In genomic region chr2:78867726-78868510, GRCm38 (mm10) we compare ENCODE assay signal across 8 mouse cellular contexts. TPM values are rescaled to one million over a fixed set of nuclear protein-coding genes. Genes with fewer than 3 reads are reported as not detected.
DNase-seq lines count a peak whose midpoint lies in the region; ATAC-seq and TF ChIP-seq lines count a peak whose summit lies in the region.

Gene Ube2e3, plus strand, starts transcription at chr2:78868124.

- TF ChIP-seq EP300 in ES-Bruce4 (IDR thresholded peaks at IDR 0.05; ENCODE audit: insufficient read depth, low read depth, low read length) = no peak

- no peak for TF ChIP-seq POLR2A in ES-Bruce4 (IDR thresholded peaks at IDR 0.05; ENCODE audit: insufficient read depth, low read length)

- H3K9ac ChIP-seq in ES-Bruce4 (ENCODE audit: low read depth, poor library complexity, severe bottlenecking) = peak within 1 kb of the TSS; percentile 100
- H3K9ac ChIP-seq in embryonic facial prominence, embryonic 12.5 days = peak within 1 kb of the TSS; percentile 97
- peak within 1 kb of the TSS; percentile 98 for H3K9ac ChIP-seq in heart, embryonic 11.5 days (ENCODE audit: low read depth, low read length)
- peak within 1 kb of the TSS; percentile 99 for H3K9ac ChIP-seq in midbrain, embryonic 11.5 days (ENCODE audit: low read length)

- H3K9me3 ChIP-seq in ES-Bruce4 (replicated peaks; ENCODE audit: control insufficient read depth, insufficient read depth, low read length, poor library complexity, severe bottlenecking) = no peaks in the 10 kb centered on the region
- no peaks in the 10 kb centered on the region for H3K9me3 ChIP-seq in embryonic facial prominence, embryonic 12.5 days
- no peaks in the 10 kb centered on the region for H3K9me3 ChIP-seq in heart, embryonic 11.5 days (replicated peaks; ENCODE audit: control insufficient read depth, low read length)
- no peaks in the 10 kb centered on the region for H3K9me3 ChIP-seq in midbrain, embryonic 11.5 days (ENCODE audit: control insufficient read depth, low read length)

- DNase-seq in 3T3-L1 (ENCODE audit: low read depth, low spot score) = peak; percentile 70
- no peak for DNase-seq in layer of hippocampus, postnatal 14 days (ENCODE audit: low spot score in 2 of 2)
- DNase-seq in midbrain, embryonic 11.5 days (ENCODE audit: low spot score, missing footprints) = peak; percentile 85
- no peak for DNase-seq in c-Kit-positive CD71-positive TER-119-positive erythroid progenitor cells, embryonic 14.5 days (ENCODE audit: low spot score)
- no peak for DNase-seq in urinary bladder, adult 18-20 months (ENCODE audit: low spot score in 2 of 2)

- H3K36me3 ChIP-seq in ES-Bruce4 (ENCODE audit: control insufficient read depth, insufficient read depth, low read length, poor library complexity, severe bottlenecking) = no peaks in the 10 kb centered on the region; the same call in 1 of the 2 replicates
- H3K36me3 ChIP-seq in embryonic facial prominence, embryonic 12.5 days = no peaks in the 10 kb centered on the region
- no peaks in the 10 kb centered on the region for H3K36me3 ChIP-seq in heart, embryonic 11.5 days (ENCODE audit: control insufficient read depth, insufficient read depth, low read length)
- no peaks in the 10 kb centered on the region for H3K36me3 ChIP-seq in midbrain, embryonic 11.5 days (ENCODE audit: control insufficient read depth, insufficient read depth, low read length)

- 9% methylated on average over 14 of the region's 14 CpGs for WGBS in embryonic facial prominence, embryonic 12.5 days
- 12% methylated on average over 14 of the region's 14 CpGs for WGBS in heart, embryonic 11.5 days (ENCODE audit: insufficient replicate concordance)
- WGBS in midbrain, embryonic 11.5 days = 21% methylated on average over 14 of the region's 14 CpGs

- no peaks in the 10 kb centered on the region for H3K27me3 ChIP-seq in ES-Bruce4 (ENCODE audit: control insufficient read depth, insufficient read depth, low read length, poor library complexity, severe bottlenecking)
- H3K27me3 ChIP-seq in embryonic facial prominence, embryonic 12.5 days = no peaks in the 10 kb centered on the region
- no peaks in the 10 kb centered on the region for H3K27me3 ChIP-seq in heart, embryonic 11.5 days (ENCODE audit: control insufficient read depth, insufficient read depth, low read length)
- H3K27me3 ChIP-seq in midbrain, embryonic 11.5 days (ENCODE audit: control insufficient read depth, insufficient read depth, low read length) = no peaks in the 10 kb centered on the region

- H3K4me1 ChIP-seq in ES-Bruce4 (ENCODE audit: control insufficient read depth, insufficient read depth, low read length) = peaks cover 2% of the 10 kb centered on the region
- peaks cover 10% of the 10 kb centered on the region; the same call in 1 of the 2 replicates for H3K4me1 ChIP-seq in embryonic facial prominence, embryonic 12.5 days
- peaks cover 21% of the 10 kb centered on the region for H3K4me1 ChIP-seq in heart, embryonic 11.5 days (ENCODE audit: control insufficient read depth, insufficient read depth, low read length)
- H3K4me1 ChIP-seq in midbrain, embryonic 11.5 days (ENCODE audit: control insufficient read depth, insufficient read depth, low read length) = peaks cover 9% of the 10 kb centered on the region

- no peak for ATAC-seq in embryonic facial prominence, embryonic 12.5 days (ENCODE audit: insufficient number of reproducible peaks, insufficient read depth, low FRiP score, low TSS enrichment)
- peak; percentile 22; the same call in 1 of the 2 replicates for ATAC-seq in heart, embryonic 11.5 days (replicated peaks; ENCODE audit: insufficient number of reproducible peaks, low FRiP score, low TSS enrichment)
- no peak for ATAC-seq in midbrain, embryonic 11.5 days (ENCODE audit: low FRiP score)

- H3K4me2 ChIP-seq in embryonic facial prominence, embryonic 12.5 days (replicated peaks) = peak within 1 kb of the TSS; percentile 71
- peak within 1 kb of the TSS; percentile 84 for H3K4me2 ChIP-seq in heart, embryonic 11.5 days
- peak within 1 kb of the TSS; percentile 63 for H3K4me2 ChIP-seq in midbrain, embryonic 11.5 days

- H3K27ac ChIP-seq in ES-Bruce4 (ENCODE audit: insufficient read depth, low read length) = no peak within 1 kb of the TSS
- H3K27ac ChIP-seq in embryonic facial prominence, embryonic 12.5 days = peak within 1 kb of the TSS; percentile 98
- H3K27ac ChIP-seq in heart, embryonic 11.5 days (ENCODE audit: low read depth, low read length) = peak within 1 kb of the TSS; percentile 99
- H3K27ac ChIP-seq in midbrain, embryonic 11.5 days (ENCODE audit: low read depth, low read length) = peak within 1 kb of the TSS; percentile 95

- peak within 1 kb of the TSS; percentile 76 for H3K4me3 ChIP-seq in ES-Bruce4 (ENCODE audit: low read depth, low read length)
- peak within 1 kb of the TSS; percentile 72 for H3K4me3 ChIP-seq in embryonic facial prominence, embryonic 12.5 days
- H3K4me3 ChIP-seq in heart, embryonic 11.5 days (ENCODE audit: low read depth, low read length) = peak within 1 kb of the TSS; percentile 90
- H3K4me3 ChIP-seq in midbrain, embryonic 11.5 days (ENCODE audit: low read depth, low read length) = peak within 1 kb of the TSS; percentile 69

- TF ChIP-seq CTCF in ES-Bruce4 (IDR thresholded peaks at IDR 0.05; ENCODE audit: low read depth, low read length) = no peak

RNA-seq across cellular contexts. Expression of gene Ube2e3, which starts in this region (rescaled TPM):
- polyA plus RNA-seq in ES-Bruce4 (2011; ENCODE audit: insufficient read depth, insufficient read length, low read depth, missing spikeins) = 36.6 and 37.9 TPM in 2 replicates
- 204 and 213 TPM in 2 replicates for polyA plus RNA-seq in embryonic facial prominence, embryonic 12.5 days (2016; fragmentation: Nextera tagmentation; extraction: Ambion mirVana)
- polyA plus RNA-seq in heart, embryonic 11.5 days (2014; fragmentation: Nextera tagmentation; extraction: Ambion mirVana) = 125 and 131 TPM in 2 replicates
- total RNA-seq in layer of hippocampus, postnatal 14 days (2021) = 100 to 1,000 TPM; 106 to 115 TPM
- 287 and 293 TPM in 2 replicates for polyA plus RNA-seq in midbrain, embryonic 11.5 days (2014; fragmentation: Nextera tagmentation; extraction: Ambion mirVana)

Comparison
In these comparisons a context has a peak if more than half of its experiments do, and no peak if none do; other contexts are left out.
1. DNase-seq: peak in 3T3-L1 (single experiment) and midbrain, embryonic 11.5 days (single experiment); none in layer of hippocampus, postnatal 14 days (0 of 2), c-Kit-positive CD71-positive TER-119-positive erythroid progenitor cells, embryonic 14.5 days (single experiment) and urinary bladder, adult 18-20 months (0 of 2).
2. Peak in every context shown above with its lines, with median percentiles within 50 percentile points of each other: H3K4me3 ChIP-seq, H3K9ac ChIP-seq and H3K4me2 ChIP-seq.